Mouse (Mus musculus): ENCODE measurements around the gene Acacb. TPM values are rescaled to one million over a fixed set of nuclear protein-coding genes. Genes with fewer than 3 reads are reported as not detected.

Acacb gene
- total and polyA plus RNA-seq, 3 experiments: 0.43 to 2.6 (median 0.76) TPM

DNA sequence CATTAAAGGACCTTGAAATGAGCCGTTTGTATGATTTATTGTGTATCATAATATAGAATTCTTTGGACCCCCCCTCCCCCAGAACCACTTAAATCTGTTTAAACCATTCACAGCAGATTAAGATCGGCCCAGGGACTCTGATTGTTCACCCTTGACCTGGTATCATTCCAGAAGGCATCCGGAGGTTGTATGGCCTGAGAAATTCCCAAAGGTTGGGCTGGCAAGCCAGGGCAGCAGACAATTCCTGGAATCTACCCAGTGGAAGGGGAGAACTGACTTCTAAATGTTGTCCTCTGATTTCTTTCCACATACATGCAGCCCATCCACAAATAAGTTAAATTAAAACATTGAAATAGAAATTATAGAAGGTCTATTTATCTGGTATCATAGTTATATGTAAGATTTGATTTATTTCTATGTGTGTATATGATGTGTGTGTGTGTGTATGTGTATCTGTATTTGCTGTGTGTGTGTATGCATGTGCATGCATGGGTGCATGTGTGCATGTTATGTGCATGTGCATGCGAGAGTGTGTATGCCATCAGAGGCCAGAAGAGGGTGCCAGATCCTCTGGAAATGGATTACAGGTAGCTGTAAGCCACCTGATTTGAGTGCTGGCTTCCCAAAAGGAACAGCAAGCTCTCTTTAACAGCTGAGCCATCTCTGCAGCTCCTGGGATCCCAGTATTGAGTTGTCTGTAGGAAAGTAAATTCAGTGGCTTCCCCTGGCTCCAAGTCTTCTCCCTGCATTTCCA is 31.8 kb downstream of the Acacb start:
- TF ChIP-seq GATA1 (IDR thresholded peaks at IDR 0.05; ENCODE audit: borderline replicate concordance, low read length) (no peak), GATA2 (IDR thresholded peaks at IDR 0.05; ENCODE audit: borderline replicate concordance, low read depth, low read length) (no peak), CTCF (IDR thresholded peaks at IDR 0.05; ENCODE audit: low read depth, low read length) (no peak), POLR2AphosphoS5 (IDR thresholded peaks at IDR 0.05; ENCODE audit: insufficient replicate concordance, low read depth, low read length) (no peak)
- Histone ChIP-seq H3K4me3 (ENCODE audit: low read depth, low read length) (no peak overlapping the region), H3K36me3 (replicated peaks) (no peaks in the 10 kb centered on the region), H3K4me1 (ENCODE audit: insufficient read depth, low read depth, low read length) (peaks cover 23% of the 10 kb centered on the region), H3K27me3 (ENCODE audit: insufficient read depth, low read length) (no peaks in the 10 kb centered on the region), H3K9me3 (replicated peaks) (no peaks in the 10 kb centered on the region; the same call in 1 of the 2 replicates)
- ATAC-seq (ENCODE audit: extremely low read depth, insufficient number of reproducible peaks, low FRiP score, poor library complexity, severe bottlenecking) (no peak), DNase-seq (ENCODE audit: low spot score) (no peak)

DNA sequence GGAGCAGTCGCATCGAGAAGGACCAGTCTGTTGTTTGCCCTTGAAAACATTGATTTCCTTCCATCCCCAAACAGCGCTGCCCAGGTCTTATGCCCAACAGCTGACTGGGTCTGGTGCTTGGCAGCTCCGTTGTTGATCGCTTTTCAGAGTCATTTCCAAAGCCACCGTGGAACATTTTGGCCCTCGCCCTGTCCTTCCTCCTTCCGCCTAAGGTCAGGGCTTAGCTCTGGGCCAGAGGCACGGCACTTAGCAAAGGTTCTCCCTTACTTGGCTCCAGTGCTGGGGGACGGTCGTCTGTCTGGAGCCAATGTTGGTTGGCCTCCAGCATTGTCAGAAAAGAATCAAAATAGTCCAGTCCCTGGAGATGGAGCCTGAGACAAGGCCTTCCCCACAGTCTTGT is 33.2 kb downstream of the Acacb start:
- ATAC-seq (ENCODE audit: extremely low read depth, insufficient number of reproducible peaks, low FRiP score, poor library complexity, severe bottlenecking) (no peak), DNase-seq (ENCODE audit: low spot score) (no peak)
- TF ChIP-seq GATA2 (IDR thresholded peaks at IDR 0.05; ENCODE audit: borderline replicate concordance, low read depth, low read length) (no peak), TAL1 (conservative IDR thresholded peaks at IDR 0.05; ENCODE audit: low read depth, low read length) (no peak), GATA1 (IDR thresholded peaks at IDR 0.05; ENCODE audit: borderline replicate concordance, low read length) (no peak), CTCF (IDR thresholded peaks at IDR 0.05; ENCODE audit: low read depth, low read length) (no peak), POLR2AphosphoS5 (IDR thresholded peaks at IDR 0.05; ENCODE audit: insufficient replicate concordance, low read depth, low read length) (no peak)
- H3K36me3 ChIP-seq (replicated peaks): no peaks in the 10 kb centered on the region
- H3K4me1 ChIP-seq (ENCODE audit: insufficient read depth, low read depth, low read length): peaks cover 15% of the 10 kb centered on the region
- no peaks in the 10 kb centered on the region for H3K27me3 ChIP-seq (ENCODE audit: insufficient read depth, low read length)
- H3K9me3 ChIP-seq (replicated peaks): no peaks in the 10 kb centered on the region; the same call in 1 of the 2 replicates
- no peak overlapping the region for H3K4me3 ChIP-seq (ENCODE audit: low read depth, low read length)

DNA sequence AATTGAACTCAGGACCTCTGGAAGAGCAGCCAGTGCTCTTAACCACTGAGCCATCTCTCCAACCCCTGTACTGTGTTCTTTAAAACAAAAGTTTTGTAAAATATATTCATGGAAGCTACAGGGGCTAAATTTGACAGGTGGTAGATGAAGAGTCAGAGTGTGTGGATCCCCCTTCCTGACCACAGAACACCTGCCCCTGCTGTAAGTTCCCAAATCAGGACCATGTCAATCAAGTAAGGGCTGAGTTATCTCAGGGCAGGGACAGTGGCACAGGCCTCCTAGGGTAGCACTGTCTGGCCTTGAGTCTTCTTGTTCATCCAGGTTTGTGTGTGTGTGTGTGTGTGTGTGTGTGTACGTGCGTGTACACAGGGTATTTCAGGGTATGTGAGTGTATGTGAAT is 37.2 kb downstream of the Acacb start:
- Histone ChIP-seq H3K27me3 (ENCODE audit: insufficient read depth, low read length) (peaks cover 3% of the 10 kb centered on the region; the same call in 1 of the 2 replicates), H3K9me3 (replicated peaks) (0 out of 2 replicates have a peak, but pooled peaks cover 2% of the 10 kb centered on the region), H3K4me3 (ENCODE audit: low read depth, low read length) (no peak overlapping the region), H3K36me3 (replicated peaks) (no peaks in the 10 kb centered on the region), H3K4me1 (ENCODE audit: insufficient read depth, low read depth, low read length) (peaks cover 2% of the 10 kb centered on the region)
- no peak for TF ChIP-seq GATA2 (IDR thresholded peaks at IDR 0.05; ENCODE audit: borderline replicate concordance, low read depth, low read length)
- no peak for TF ChIP-seq GATA1 (IDR thresholded peaks at IDR 0.05; ENCODE audit: borderline replicate concordance, low read length)
- TF ChIP-seq POLR2AphosphoS5 (IDR thresholded peaks at IDR 0.05; ENCODE audit: insufficient replicate concordance, low read depth, low read length): no peak
- TF ChIP-seq CTCF (IDR thresholded peaks at IDR 0.05; ENCODE audit: low read depth, low read length): no peak
- TF ChIP-seq TAL1 (conservative IDR thresholded peaks at IDR 0.05; ENCODE audit: low read depth, low read length): no peak
- ATAC-seq (ENCODE audit: extremely low read depth, insufficient number of reproducible peaks, low FRiP score, poor library complexity, severe bottlenecking) (no peak), DNase-seq (ENCODE audit: low spot score) (no peak)

DNA sequence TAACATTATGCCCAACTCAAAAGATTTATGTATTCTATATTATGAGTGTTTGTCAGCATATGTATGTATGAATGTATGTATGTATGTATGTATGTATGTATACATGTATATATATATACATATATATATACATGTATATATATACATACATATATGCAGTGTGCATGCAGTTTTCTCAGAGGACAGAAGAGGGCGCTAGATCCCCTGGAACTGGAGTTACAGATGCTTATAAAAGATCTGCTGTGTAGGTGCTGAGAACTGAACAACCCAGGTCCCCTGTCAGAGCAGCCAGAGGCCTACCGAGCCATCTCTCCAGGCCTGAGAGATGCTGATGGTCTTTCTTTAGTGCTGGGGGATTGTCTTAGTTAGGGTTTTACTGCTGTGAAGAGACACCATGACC is 40.8 kb downstream of the Acacb start:
- TF ChIP-seq CTCF (IDR thresholded peaks at IDR 0.05; ENCODE audit: low read depth, low read length): no peak
- TF ChIP-seq GATA2 (IDR thresholded peaks at IDR 0.05; ENCODE audit: borderline replicate concordance, low read depth, low read length): no peak
- TF ChIP-seq POLR2AphosphoS5 (IDR thresholded peaks at IDR 0.05; ENCODE audit: insufficient replicate concordance, low read depth, low read length): no peak
- no peak for TF ChIP-seq GATA1 (IDR thresholded peaks at IDR 0.05; ENCODE audit: borderline replicate concordance, low read length)
- TF ChIP-seq TAL1 (conservative IDR thresholded peaks at IDR 0.05; ENCODE audit: low read depth, low read length): no peak
- no peaks in the 10 kb centered on the region; the same call in 1 of the 2 replicates for H3K4me1 ChIP-seq (ENCODE audit: insufficient read depth, low read depth, low read length)

DNA sequence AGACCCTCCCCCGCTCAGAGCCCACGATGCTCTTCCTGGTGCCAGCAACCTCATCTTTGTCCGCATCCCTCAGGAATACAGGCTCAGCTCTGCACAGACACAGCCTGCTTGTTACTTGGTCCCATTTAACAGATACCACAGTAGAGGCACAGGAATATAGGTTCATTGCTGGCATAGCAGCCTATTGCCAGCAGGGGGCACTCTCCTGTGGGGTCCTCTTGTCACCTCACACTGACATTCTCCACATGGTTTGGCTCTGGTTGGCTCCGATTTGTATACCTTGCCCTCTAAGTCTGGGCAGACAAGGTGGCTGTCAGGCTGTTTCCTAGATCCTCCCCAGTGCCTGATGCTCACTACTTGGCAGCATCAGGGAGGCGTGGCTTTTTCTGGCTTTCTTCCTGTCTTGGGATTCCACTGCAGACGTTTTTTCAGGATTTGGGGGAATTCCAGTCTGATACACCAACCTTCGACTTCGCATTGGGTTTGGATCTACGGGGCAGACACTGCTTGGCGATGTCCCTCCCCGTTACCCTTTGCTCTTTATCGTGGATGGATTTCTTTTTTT is 42.6 kb downstream of the Acacb start:
- 0 out of 2 replicates have a peak, but pooled peaks cover 2% of the 10 kb centered on the region for H3K9me3 ChIP-seq (replicated peaks)
- no peak overlapping the region for H3K4me3 ChIP-seq (ENCODE audit: low read depth, low read length)
- peaks cover 6% of the 10 kb centered on the region; the same call in 1 of the 2 replicates for H3K27me3 ChIP-seq (ENCODE audit: insufficient read depth, low read length)
- no peaks in the 10 kb centered on the region for H3K36me3 ChIP-seq (replicated peaks)
- ATAC-seq (ENCODE audit: extremely low read depth, insufficient number of reproducible peaks, low FRiP score, poor library complexity, severe bottlenecking): no peak
- DNase-seq (ENCODE audit: low spot score): no peak
- TF ChIP-seq CTCF (IDR thresholded peaks at IDR 0.05; ENCODE audit: low read depth, low read length) (peak; percentile 41), TAL1 (conservative IDR thresholded peaks at IDR 0.05; ENCODE audit: low read depth, low read length) (no peak)
- no peaks in the 10 kb centered on the region; the same call in 1 of the 2 replicates for H3K4me1 ChIP-seq (ENCODE audit: insufficient read depth, low read depth, low read length)

More for the DNA sequence above, 40.8 kb downstream of the Acacb start:
- DNase-seq (ENCODE audit: low spot score) (no peak), ATAC-seq (ENCODE audit: extremely low read depth, insufficient number of reproducible peaks, low FRiP score, poor library complexity, severe bottlenecking) (no peak)
- Histone ChIP-seq H3K27me3 (ENCODE audit: insufficient read depth, low read length) (peaks cover 6% of the 10 kb centered on the region; the same call in 1 of the 2 replicates), H3K4me3 (ENCODE audit: low read depth, low read length) (no peak overlapping the region), H3K36me3 (replicated peaks) (no peaks in the 10 kb centered on the region), H3K9me3 (replicated peaks) (0 out of 2 replicates have a peak, but pooled peaks cover 2% of the 10 kb centered on the region)

DNA sequence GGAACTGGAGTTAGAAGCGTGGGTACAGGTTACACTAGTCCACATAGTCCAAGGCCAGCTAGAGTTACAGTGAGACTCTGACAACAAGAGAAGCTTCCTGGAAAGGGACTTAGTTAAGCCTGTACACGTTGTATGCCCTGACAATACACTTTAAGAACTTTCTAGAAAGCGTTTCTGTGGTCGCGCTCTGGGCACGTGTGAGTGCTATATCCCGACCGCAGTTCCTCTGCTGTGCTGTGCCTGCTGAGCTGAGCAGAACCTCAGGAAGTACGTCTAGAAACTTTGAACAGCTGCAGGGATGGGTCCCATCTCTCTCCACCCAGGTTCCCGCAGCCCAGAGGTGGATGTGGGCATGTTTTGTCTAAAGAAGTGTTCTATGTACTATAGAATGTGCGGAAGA is 47.8 kb downstream of the Acacb start:
- H3K36me3 ChIP-seq (replicated peaks): no peaks in the 10 kb centered on the region
- no peaks in the 10 kb centered on the region for H3K4me1 ChIP-seq (ENCODE audit: insufficient read depth, low read depth, low read length)
- TF ChIP-seq TAL1 (conservative IDR thresholded peaks at IDR 0.05; ENCODE audit: low read depth, low read length): no peak
- TF ChIP-seq POLR2AphosphoS5 (IDR thresholded peaks at IDR 0.05; ENCODE audit: insufficient replicate concordance, low read depth, low read length): no peak
- TF ChIP-seq CTCF (IDR thresholded peaks at IDR 0.05; ENCODE audit: low read depth, low read length): no peak
- TF ChIP-seq GATA2 (IDR thresholded peaks at IDR 0.05; ENCODE audit: borderline replicate concordance, low read depth, low read length): no peak
- TF ChIP-seq GATA1 (IDR thresholded peaks at IDR 0.05; ENCODE audit: borderline replicate concordance, low read length): no peak
- H3K4me3 ChIP-seq (ENCODE audit: low read depth, low read length): no peak overlapping the region
- no peak for DNase-seq (ENCODE audit: low spot score)
- no peak for ATAC-seq (ENCODE audit: extremely low read depth, insufficient number of reproducible peaks, low FRiP score, poor library complexity, severe bottlenecking)
- peaks cover 3% of the 10 kb centered on the region; the same call in 1 of the 2 replicates for H3K27me3 ChIP-seq (ENCODE audit: insufficient read depth, low read length)
- H3K9me3 ChIP-seq (replicated peaks): no peaks in the 10 kb centered on the region

Data from G1E (cell line).